Mouse (Mus musculus) layer of hippocampus, adult 9-10 months (tissue): ENCODE results near the gene Carns1.

ENCODE experiments used
- DNase-seq: peaks from one replicate; pipeline ENCODE4 v3.0.0; 2022; ENCODE audit warnings: low spot score

Carns1 gene

GRCm38 (mm10) chr19:4175368-4175947 lies at the start of gene Carns1:
TSS of gene Carns1 (minus strand) at chr19:4175479.
- no peak for DNase-seq

- DNase-seq: no peak
These were observed 46.9 kb upstream of the Carns1 start for GRCm38 (mm10) chr19:4222165-4222564.

GRCm38 (mm10) chr19:4220957-4221743 lies 45.9 kb upstream of the Carns1 start:
- no peak for DNase-seq

GRCm38 (mm10) chr19:4220416-4220815 lies 45.1 kb upstream of the Carns1 start:
- no peak for DNase-seq

GRCm38 (mm10) chr19:4219943-4220342 lies 44.7 kb upstream of the Carns1 start:
- DNase-seq: no peak

- DNase-seq: no peak
These were observed 43.5 kb upstream of the Carns1 start for GRCm38 (mm10) chr19:4218784-4219183.

GRCm38 (mm10) chr19:4218293-4218692 lies 43.0 kb upstream of the Carns1 start:
- no peak for DNase-seq

GRCm38 (mm10) chr19:4217855-4218254 lies 42.6 kb upstream of the Carns1 start:
- no peak for DNase-seq

GRCm38 (mm10) chr19:4217140-4217539 lies 41.9 kb upstream of the Carns1 start:
- DNase-seq: no peak

- DNase-seq: no peak
These were observed 40.9 kb upstream of the Carns1 start for GRCm38 (mm10) chr19:4216041-4216685.

- no peak for DNase-seq
These were observed 40.2 kb upstream of the Carns1 start for GRCm38 (mm10) chr19:4215451-4215840.

GRCm38 (mm10) chr19:4214771-4215450 lies 39.6 kb upstream of the Carns1 start:
- DNase-seq: no peak

- DNase-seq: no peak
These were observed 38.9 kb upstream of the Carns1 start, which contains the start of the genes Clcf1 and AC109138.7 for GRCm38 (mm10) chr19:4214071-4214770. TSS of gene Clcf1 (plus strand) at chr19:4214238. TSS of gene AC109138.7 (plus strand) at chr19:4214357.

- no peak for DNase-seq
These were observed 38.3 kb upstream of the Carns1 start for GRCm38 (mm10) chr19:4213524-4213974.

GRCm38 (mm10) chr19:4211891-4212588 lies 36.8 kb upstream of the Carns1 start:
- DNase-seq: no peak

GRCm38 (mm10) chr19:4208563-4208962 lies 33.3 kb upstream of the Carns1 start:
- DNase-seq: no peak

- DNase-seq: no peak
These were observed 31.7 kb upstream of the Carns1 start for GRCm38 (mm10) chr19:4206971-4207370.

GRCm38 (mm10) chr19:4204889-4205288 lies 29.6 kb upstream of the Carns1 start:
- no peak for DNase-seq

- no peak for DNase-seq
These were observed 28.5 kb upstream of the Carns1 start for GRCm38 (mm10) chr19:4203604-4204326.

GRCm38 (mm10) chr19:4203148-4203547 lies 27.9 kb upstream of the Carns1 start:
- DNase-seq: no peak
